Mouse (Mus musculus): Measurements from ENCODE around the gene Ffar3.
"Not testable (repeated sequence)": the region's sequence is repeated elsewhere in the genome, so short reads cannot be mapped to it uniquely, and the experiment has no call there.

Ffar3 gene

DNA sequence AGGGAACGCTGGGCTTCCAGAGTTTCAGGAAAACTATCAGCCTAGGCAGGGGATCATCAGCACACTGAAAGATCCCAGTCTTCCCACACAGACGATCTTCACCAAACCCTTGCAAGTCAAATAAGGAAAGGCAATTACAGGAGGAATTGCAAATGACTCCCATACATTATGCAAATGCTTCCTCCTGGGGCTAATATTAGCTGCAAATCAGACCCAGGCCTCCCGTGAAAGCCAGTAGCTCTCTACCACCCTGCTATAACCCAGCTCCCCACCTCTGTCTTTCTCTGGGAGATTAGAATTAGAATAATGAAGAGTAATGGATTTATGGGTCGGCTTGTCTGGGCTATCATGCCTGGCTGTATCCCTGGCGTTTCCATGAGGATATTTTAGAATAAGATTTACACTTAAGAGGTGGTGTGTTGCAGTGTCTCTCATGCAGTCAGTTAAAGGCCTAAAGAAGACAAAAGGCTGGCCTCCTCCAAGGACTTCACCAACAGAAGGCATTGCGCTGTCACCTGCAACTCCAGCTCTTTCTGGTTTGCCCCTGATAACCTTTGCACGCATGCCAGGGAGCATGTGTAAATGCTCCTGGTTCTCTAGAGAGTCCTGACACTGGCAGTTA lies 11.2 kb downstream of the Ffar3 start:
- no peak for DNase-seq (ENCODE audit: low read depth, low spot score)

DNA sequence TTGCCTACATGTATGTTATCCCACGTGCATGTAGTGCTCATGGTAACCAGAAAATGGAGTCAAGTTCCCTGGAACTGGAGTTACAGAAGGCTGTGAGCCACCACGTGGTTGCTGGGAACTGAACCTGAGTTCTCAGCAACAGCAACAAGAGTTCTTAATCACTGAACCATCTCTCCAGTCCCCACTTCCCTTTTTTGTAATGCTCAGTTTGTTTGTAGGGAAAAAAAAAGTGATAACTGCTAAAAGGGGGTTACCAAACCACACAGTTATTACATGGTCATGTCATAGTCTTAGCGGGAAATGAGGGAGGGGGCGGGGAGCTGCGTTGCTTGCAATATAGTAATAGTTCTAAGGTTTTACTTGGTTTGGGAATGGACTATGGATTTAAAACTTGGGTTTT lies 13.9 kb downstream of the Ffar3 start:
- no peak for DNase-seq (ENCODE audit: low read depth, low spot score)

DNA sequence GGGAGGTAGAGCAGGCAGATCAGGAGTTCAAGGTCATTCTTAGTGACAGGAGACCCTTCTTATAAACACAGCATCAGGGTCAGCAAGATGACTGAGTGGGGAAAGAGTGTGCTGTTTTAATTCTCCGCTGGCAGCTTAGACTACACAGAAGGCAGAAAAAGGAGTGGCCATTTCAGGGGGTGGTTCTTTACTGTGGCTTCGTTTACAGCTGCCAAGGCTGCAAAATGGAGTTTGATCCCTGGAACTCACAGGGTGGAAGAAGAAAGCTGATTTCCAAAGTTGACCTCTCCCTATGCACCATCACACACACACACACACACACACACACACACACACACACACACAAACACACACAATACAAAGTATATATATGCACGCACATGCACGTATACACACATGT lies 14.6 kb downstream of the Ffar3 start:
- no peak for DNase-seq (ENCODE audit: low read depth, low spot score)

DNA sequence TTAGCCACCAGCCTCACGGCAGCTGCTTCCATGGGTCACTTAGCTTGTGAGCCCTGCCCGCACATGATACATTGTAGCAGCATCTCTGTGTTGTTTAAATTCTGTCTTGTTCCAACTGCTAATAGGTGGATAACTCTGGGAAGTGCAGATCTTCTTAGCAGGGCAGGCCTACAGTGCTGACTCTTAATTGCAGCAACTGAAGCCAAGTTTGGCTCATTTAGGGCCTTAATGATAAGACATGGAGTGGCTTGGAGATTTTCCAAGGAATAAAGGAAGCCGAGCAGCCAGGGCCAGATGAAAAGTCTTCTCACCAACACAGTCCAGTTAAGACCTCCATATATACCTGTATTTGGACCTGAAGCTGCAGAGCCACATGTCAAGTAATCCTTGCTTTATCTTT lies 15.7 kb downstream of the Ffar3 start:
- DNase-seq (ENCODE audit: low read depth, low spot score), result no peak

DNA sequence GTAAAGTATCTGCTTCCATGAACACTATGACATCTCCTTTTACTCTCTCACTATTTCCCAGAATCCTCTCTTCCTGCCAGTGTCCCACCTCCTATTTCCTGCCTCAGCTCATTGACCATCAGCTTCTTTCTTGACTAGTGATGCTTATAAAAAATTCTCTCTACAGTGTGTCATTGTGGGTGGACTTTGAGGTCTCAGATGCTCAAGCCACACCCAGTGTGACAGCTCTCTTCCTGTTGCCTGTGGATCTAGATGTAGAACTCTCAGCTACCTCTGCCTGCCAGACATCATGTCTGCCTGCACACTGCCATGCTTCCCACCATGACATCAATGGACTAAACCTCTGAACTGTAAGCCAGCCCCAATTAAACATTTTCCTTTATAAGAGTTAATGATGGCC lies 18.7 kb downstream of the Ffar3 start:
- no peak for DNase-seq (ENCODE audit: low read depth, low spot score)

DNA sequence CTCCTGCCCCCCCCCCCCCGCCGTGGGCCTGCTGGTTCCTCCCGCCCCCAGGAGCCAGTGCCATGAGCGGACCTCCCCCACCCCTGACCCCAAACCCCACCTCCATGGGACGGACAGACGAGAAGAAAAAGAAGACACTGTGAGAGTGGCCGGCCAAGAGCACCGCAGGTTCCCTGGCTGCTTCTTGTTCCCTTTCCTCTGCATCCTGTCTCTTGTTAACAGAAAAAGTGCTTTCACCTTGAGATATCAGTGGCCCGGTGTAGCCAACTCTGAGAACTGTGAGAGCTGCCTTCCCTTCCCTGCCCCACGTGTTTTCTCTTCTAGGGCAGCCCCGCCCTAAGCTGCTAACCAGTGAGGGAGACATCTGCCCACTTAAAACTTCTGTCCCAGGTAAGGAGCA lies 23.3 kb downstream of the Ffar3 start:
- not testable (repeated sequence) for DNase-seq (ENCODE audit: low read depth, low spot score)

DNA sequence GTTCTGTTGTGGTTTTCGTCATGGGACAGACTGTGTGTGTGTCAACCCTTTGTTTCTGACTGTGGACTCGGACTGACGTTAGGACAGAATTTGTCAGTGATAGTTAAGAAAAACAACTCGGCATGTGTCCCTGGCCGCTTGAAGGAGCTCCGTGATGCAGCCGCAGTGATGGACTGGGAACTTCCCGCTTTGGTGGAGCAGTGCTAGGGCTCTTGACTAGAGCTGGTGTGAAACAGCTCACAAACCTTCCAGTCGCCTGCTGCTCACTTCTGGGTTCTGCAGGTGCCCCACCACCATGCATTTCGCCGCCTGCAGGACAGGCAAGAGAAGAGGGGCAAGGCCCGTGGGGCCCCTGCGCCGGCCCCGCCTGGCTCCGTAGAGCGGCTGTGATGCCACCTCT lies 23.7 kb downstream of the Ffar3 start:
- DNase-seq (ENCODE audit: low read depth, low spot score), result no peak

DNA sequence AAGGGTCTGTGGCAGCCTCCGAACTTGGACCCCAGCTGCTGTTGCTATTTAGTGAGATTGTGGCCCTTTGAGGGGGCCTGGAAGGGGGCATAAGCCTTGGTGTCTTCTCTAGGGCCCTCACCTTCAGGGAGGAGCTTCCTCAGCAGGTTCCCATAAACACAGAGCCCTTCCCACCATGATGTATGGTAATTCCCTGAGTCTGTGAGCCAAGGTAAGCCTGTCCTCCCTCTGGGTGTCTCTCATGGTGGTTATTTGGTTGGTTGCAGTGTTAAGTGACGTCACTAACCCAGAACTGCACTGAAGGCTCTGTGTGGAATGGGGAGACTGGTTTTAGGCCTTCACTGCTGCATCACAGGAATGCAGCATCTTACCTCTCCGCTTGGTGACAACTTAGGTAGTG lies 26.6 kb downstream of the Ffar3 start:
- no peak for DNase-seq (ENCODE audit: low read depth, low spot score)

DNA sequence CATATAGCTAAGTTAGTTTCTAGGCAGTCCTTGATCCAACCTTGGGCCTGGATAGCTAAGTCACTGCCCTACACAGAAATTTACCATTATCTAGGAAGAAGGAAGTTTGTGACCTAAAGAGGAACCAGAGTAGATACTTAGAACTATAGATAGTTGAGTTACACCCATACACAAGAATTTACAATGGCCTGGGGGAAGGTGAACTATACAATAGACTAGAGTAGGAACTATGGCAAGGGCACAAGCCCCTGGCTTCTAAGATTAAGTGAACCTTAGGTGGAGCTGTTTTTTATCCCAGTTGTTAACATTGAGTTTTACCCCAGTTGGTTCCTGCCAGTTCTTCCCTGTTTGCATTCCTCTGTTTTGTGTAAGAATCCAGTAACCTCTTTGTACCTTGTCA lies 27.1 kb downstream of the Ffar3 start:
- DNase-seq (ENCODE audit: low read depth, low spot score), result not testable (repeated sequence)

DNA sequence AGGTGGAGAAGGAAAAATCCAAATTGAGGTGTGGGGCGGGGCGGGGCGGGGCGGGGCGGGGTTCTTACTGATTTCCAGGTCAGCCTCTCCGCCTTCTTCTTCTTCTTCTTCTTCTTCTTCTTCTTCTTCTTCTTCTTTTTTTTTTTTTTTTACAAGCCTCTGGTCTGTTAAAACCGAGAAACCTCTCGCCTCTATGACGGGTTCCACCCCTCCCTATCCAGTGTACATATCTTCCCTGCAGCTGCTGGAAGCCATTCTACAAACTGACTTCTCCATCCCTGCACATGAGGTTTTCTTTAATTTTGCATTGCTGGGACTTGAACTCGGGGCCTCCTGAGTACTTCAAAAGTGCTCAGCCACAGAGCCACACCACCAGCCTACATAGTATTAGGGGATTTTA lies 29.3 kb downstream of the Ffar3 start:
- DNase-seq (ENCODE audit: low read depth, low spot score), result no peak

DNA sequence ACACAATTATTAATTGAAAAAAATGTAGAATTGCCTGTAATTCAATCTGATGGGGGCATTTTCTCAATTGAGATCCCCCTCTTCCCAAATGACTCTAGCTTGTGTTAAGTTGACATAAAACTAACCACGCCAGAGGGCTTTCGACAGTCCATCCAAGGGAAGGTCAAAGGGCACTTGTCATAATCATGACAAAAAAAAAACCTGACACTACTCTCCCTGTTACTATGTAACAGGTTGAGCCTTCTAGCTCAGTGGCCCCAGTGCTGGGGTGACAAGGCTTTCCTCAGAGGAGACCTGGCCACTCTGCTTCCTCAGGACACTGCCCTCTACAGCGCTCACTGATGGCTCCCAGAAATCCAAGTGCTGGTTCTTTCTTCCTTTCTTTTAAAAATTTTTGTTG lies 31.7 kb downstream of the Ffar3 start:
- DNase-seq (ENCODE audit: low read depth, low spot score), result no peak

DNA sequence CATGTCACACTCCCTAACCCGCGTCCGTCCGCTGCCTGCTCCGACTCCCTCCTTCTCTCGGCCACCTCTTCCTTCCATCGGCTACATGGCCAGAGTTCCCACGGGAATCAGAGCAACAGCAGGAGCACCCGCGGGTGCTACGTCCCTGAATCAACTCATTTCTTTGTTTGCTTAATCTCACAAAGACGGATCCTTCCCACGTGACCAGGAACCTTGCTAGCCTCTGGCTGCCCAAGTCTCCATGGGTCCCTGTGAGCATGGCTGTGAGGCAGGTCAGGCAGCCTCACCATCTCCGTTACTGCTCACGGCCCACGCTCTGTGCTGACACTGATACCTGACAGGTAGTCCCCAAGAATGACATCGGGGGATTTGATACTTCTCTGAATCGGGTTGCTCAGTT lies 32.3 kb downstream of the Ffar3 start, which contains the start of gene Ffar2:
Gene Ffar2 (minus strand): TSS at position 101 of the 400 bp plus-strand sequence.
- DNase-seq (ENCODE audit: low read depth, low spot score), result no peak

DNA sequence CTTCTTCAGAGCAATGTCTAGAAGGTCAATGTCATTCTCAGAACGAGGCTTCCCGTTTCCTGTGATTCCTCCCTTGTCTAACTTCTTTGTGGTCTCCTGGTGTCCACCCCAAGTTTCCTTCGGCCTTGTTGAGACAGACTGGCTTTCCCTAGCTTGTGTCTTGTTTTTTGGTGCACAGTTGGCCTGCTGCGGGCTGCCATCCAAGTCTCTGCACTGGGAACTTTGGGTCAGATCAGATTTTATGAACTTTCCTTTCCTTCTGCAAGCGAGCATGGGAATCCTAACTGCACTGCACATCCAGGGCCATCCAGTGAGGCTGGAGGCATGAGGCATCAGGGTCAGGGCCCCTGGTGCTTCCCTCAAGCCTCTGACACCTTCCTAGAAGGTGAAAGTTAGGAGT lies 34.4 kb downstream of the Ffar3 start:
- DNase-seq (ENCODE audit: low read depth, low spot score), result no peak

DNA sequence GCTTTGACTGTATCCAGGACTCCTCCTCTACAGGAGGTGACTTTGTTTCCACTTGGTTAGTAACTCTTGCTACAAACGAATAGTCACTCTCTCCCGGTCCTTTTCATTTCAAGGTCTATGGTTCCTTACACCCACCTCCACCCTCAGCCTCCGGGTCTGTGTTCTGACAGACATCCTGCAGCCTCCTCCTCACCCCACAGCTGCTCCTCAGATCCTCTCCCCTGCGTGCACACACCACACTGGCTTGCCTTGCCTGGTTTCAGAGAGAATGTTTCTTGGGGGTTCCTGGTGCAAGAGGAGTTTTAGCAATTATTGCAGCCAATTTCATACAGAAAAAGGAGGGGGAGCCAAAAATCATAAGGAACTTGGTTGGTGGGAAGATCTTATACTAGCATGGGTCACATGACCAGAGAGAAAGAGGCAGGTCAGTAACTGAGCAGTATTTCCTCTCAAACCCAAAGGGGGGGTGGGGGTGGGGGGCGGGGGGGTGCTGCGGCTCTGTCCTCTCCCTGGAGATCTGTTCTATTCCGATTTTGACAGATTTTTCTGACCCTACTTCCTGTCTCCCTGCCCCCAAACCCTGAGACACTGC lies 35.0 kb downstream of the Ffar3 start:
- DNase-seq (ENCODE audit: low read depth, low spot score), result no peak

DNA sequence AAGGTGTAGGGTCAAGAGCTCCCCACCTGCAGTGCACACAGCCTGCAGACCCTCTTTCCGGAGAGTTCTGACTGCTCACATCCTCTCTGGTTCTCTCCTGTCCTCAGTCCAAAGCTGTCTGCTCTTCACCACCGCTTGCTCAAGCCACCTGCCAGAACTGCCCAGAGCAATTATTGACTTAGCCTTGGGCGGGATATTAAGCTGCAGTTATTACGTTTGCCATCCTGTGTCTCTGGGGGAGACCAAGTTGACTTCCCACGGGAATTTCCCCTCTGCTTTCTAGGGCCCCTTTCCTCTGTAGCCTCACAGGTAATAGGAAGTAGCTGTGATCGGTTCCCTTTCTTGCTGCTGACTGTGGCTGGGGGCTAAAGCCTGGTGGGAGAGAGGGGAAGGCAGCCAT lies 35.8 kb downstream of the Ffar3 start:
- no peak for DNase-seq (ENCODE audit: low read depth, low spot score)

DNA sequence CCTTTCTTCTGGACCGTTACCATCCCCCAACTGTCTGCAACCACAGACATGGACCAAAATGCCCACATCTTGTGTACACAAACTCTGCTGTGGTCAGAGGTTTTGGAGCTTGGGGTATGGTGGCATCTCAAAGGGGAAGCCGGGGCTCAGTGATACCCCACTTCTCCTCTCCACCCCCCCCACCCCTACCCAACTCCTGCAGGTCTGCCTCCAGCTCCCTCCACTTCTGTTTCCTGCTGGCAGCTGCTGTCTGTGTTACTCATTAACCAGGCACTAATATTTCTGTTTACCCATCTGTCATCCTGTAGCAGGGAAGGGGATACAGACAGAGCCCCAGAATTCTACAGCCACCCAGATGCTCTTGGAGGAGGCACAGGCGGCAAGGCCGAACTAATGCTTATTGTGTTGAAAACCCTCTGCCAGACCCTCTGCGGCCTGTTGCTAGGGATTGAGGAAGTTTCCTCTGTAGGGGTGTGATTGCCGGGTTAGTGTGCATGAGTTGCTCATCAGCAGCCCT lies 43.6 kb downstream of the Ffar3 start:
- DNase-seq (ENCODE audit: low read depth, low spot score), result no peak

DNA sequence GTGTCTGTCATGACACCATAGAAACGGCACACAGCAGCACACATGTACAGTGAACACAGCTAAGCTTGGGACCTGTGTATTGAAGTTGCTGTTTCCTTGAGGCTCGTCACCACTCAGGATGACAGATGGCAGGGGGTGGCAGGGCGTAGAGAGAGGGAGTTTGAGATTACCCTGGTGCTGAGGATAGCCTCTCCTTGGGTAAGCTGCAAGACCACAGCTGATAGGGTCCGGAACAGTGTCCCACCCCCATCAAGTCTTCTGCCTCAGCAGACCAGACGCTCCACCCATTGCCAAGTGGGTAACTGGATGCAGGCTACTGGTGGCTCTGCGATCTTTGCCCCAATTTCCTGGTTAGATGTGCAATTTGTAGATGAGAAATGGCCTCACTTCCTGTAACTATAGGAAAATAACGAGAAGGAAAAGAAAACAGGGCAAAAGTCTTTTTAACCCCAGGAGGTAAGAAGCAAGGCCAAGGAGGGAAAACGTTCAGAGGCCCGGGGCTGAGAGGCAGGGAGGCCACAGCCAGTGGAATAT lies 44.2 kb downstream of the Ffar3 start:
- no peak for DNase-seq (ENCODE audit: low read depth, low spot score)

DNA sequence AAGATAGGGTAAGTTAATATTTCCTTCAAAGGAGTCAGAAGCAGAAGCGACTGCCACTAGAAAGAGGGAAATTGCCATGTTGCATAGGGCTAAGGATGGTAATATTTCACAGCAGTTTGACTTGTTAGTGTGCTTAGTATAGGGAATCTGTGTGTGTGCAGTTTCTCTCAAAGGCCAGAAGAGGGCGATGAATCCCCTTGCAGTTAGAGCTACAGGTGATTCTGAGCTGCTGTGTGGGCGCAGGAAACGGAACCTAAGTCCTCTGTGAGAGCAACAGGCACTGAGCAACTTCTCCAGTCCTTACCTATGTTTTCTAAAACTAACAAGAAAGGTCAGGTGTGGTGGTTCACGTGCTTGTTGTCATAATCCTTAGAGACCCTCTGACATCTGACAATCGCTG lies 45.7 kb downstream of the Ffar3 start:
- no peak for DNase-seq (ENCODE audit: low read depth, low spot score)

DNA sequence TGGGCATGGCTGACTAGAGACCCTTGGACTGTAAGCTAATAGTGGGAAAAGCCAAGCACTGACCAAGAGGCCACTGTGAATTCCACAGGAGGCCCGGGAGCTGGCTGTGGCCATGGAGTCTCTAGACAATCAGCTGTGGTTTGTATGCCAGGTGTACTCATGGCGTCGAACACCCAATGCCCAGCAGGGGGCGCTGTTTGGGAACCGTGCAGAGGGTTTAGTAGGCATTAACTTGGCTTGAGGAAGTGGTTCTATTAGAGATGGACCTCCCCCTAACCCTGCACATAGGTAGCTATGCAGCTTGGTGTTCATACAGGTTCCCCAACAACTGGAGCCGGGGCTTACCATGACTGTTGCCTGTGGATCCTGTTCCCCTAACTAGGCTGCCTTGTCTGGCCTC lies 50.1 kb downstream of the Ffar3 start:
- no peak for DNase-seq (ENCODE audit: low read depth, low spot score)

Measured in telencephalon, adult 2 months (tissue).